Mouse (Mus musculus) heart, postnatal 25 days (tissue): ENCODE data around the gene Ptgir. TPM values are rescaled to one million over a fixed set of nuclear protein-coding genes. Genes with fewer than 3 reads are reported as not detected.

Experiments used
- DNase-seq: peaks from one replicate; pipeline ENCODE4 v3.0.0; 2022; ENCODE audit warnings: low spot score
- intact Hi-C: fragments of 180-260 bp; cut with DNase I; formaldehyde crosslinking; loops from one replicate; pipeline ENCODE4 v1.15.1; 2025
- total RNA-seq, 2 experiments: library from RNA; stranded (reverse); gene quantifications; 2 replicates each; pipeline ENCODE4 v1.2.3; 2021

Gene Ptgir
- total RNA-seq, result 1 to 10 TPM; 2.1 to 3.1 TPM

DNA sequence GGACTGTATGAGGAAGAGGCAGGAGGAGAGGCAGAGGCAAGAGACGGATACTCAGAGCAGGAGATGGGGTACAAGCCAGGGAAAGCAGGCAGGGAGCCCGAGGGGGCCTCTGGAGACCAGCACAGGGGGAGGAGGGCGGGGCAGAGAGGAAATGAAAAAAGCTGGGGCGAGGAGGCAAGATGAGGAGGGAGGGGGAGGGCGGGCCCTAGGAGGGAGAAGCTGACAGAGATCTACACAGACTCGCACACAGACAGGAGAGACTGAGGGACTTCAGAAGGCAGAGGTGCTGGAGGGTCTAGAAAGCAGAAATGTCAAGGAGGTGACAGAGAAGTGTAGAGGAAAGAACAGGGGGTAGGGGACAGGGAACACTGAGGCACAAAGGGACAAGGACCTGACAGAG, at the start of gene Ptgir:
TSS of gene Ptgir (plus strand) at position 210 of the 400 bp plus-strand sequence.
- intact Hi-C loops, result no loop called here

DNA sequence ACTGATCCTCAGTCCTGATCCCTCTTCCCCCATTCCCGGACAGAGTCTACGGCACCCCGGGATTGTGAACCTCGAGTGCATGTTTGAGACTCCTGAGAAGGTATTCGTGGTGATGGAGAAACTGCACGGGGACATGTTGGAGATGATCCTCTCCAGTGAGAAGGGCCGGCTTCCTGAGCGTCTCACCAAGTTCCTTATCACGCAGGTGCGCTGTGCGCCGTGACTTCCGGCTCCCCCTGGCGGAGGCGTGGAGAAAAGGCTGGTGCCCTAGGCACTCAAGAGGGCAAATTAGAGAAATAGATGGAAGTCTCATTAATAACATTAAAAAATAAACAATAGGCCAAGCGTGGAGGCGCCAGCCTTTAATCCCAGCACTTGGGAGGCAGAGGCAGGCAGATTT, 48.0 kb upstream of the Ptgir start:
- intact Hi-C loops, result loop anchor here (2.0 kb wide), 1 partner anchor 32 kb away; no protein-coding TSS in a partner anchor
- no peak for DNase-seq

More for the DNA sequence above, at the start of gene Ptgir:
- DNase-seq, result peak; percentile 74

DNA sequence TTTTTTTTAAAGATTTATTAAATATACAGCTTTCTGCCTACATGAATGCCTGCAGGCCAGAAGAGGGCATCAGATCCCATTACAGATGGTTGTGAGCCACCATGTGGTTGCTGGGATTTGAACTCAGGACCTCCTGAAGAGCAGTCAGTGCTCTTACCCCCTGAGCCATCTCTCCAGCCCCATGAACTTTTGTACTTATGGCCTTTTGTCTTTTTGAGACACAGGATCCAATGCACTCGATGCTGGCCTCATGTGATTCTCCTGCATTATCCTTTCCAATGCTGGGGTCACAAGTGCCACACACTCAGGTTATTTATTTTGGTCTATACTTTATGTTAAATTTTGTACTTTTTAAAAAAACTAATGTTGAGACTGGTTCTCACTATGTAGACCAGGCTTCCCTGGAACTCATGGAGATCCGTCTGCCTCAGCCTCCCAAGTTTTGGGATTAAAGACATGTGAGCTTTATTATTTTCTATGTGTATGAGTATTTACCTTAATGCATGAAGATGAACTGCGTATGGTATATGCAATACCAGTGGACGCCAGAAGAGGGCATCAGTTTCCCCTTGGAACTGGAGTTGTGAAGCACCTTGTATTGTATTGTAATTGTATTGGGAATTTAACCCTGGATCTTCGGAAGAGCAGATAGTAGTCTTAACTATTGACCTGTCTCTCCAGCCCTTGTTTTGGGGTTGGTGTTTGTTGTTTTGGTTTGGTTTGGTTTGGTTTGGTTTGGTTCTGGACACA, 46.2 kb upstream of the Ptgir start:
- DNase-seq, result no peak
- intact Hi-C loops, result loop anchor here (2.0 kb wide), 1 partner anchor 33 kb away; no protein-coding TSS in a partner anchor

DNA sequence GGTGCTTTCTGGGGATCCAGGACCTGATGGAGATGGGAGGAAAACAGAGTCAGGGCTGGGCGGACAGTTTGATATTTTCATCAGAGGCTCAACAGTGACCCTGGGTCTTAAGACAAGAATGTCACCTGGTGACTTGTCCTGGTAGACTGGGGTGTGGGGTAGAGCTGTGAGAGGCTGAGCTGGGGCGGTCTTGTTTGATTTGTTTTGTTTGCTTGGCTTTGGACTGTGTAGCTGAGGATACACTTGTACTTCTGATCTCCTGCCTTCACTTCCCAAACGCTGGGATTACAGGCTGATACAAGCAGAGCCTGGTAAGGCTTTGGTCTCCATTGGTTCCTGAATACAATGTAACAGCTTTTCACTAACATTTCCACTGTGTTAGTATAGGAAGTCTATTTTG, 38.8 kb upstream of the Ptgir start:
- intact Hi-C loops, result no loop called here
- DNase-seq, result no peak

DNA sequence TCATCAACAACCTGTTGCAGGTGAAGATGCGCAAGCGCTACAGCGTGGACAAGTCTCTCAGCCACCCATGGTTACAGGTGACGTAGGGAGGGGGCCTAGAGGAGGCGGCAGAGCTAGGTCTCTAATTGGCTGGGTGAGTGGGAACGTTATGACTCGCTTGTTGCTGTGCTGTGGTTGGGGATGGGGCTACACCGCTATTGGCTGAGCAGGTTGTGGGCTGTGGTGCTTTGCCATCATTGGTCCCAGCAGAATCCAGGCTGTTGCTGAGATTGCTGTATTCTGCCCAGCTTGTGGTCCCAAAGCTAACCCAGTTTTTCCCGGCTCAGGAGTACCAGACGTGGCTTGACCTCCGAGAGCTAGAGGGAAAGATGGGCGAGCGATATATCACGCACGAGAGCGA, 36.8 kb upstream of the Ptgir start:
- DNase-seq, result no peak
- intact Hi-C loops, result no loop called here

DNA sequence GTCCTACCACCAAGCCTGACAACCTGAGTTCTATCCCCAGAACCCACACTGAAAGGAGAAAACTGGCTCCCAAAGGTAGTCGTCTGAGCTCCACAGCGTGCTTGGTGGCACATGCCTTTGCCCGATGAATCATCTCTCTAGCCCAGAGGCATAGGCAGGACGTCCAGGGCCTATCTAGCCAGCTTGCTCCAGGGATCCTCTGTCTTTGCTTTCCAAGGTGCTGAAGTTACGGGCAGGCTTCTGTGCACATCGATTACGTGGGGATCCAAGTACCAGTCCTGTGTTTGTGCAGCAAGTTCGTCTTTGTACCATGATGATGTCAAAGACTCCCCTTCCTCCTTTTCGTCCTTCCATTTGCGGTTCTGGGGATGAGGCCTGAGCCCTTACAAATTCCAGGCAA, 34.7 kb upstream of the Ptgir start:
- intact Hi-C loops, result no loop called here
- no peak for DNase-seq

DNA sequence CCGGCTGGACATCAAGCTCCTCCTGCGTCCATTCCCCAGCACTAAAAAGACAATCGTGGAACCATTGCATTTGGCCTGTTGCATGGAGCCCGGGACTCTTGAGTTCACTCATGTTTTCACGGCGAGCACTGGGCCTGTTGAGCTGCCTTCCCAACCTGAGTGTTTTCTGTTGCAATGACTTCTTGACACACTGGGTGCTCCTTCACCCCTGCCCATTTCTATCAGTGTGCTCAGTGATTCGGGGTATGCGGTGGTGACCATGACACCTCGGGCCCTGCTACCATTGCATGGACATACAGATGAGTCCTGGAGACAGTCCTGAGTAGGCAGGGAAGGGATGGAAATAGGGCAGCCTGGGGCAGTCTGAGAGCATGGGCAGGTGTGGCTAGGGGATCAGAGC, 33.8 kb upstream of the Ptgir start:
- intact Hi-C loops, result loop anchor here (2.0 kb wide), 1 partner anchor 42 kb away; no protein-coding TSS in a partner anchor
- no peak for DNase-seq

DNA sequence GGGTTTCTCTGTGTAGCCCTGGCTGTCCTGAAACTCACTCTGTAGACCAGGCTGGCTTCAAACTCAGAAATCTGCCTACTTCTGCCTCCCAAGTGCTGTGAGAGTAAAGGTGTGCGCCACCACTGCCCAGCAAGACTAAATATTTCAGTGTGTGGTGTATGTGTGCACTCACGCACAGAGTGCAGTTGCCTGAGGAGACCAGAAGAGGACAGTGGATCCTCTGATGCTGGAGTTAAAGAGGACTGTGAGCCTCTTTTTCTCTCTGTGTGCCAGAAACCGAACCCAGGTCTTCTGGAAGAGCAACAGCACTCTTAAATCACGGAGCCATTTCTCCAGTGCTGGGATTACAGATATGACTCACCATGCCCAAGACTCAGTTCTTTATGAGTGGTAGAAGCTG, 32.9 kb upstream of the Ptgir start:
- intact Hi-C loops, result loop anchor here (2.0 kb wide), 1 partner anchor 41 kb away; no protein-coding TSS in a partner anchor
- no peak for DNase-seq

DNA sequence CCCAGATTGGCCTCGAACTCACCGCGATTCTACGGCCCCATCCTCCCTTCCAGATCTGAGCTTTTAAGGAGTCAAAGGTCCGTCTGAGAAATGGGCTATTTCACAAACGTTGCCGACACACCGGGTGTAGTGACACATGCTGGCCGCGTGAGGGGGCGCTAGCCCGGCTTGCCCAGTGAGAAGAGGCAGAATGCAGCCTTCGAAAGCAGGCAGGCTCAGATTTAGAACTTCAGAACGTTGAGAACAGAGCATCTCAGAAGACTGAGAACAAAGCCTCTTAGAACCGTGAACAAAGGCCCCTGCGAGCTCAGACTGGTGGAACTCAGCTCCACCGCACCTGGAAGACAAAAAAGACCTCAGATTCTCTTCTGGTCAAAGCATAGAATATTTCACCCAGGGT, 32.1 kb upstream of the Ptgir start:
- intact Hi-C loops, result loop anchor here (1.0 kb wide), 1 partner anchor 18 kb away; no protein-coding TSS in a partner anchor

DNA sequence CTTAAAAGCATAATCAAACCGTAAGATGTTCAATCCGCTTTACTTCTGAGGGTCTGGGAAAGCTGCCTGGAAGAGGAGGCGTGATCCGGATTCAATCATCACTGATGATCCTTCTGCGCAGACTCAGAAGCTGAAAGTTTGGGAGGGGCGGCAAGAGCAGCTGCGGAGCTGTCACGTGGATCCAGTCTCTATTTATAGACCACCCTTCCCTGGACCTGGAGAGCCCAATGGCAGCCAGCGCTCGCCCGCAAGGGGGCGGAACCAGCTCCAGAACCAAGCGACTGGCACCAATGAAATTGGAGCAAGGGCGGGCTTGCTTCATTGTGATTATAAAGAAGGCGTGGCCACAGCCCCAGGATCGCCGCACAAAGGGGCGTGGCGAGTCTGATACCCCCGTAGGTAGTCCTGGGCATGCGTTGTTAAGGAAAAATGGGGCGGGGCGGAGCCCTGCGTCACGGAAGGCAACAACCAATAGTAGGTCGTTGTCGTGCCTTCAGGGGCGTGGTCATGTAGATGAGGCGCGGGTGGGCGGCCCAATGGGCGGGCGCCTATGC, 31.5 kb upstream of the Ptgir start:
- intact Hi-C loops, result loop anchor here (1.0 kb wide), 1 partner anchor 17 kb away; no protein-coding TSS in a partner anchor

More for the DNA sequence above, 32.1 kb upstream of the Ptgir start:
- peak; percentile 58 for DNase-seq

DNA sequence AGATGAGACGGTGACA, 31.2 kb upstream of the Ptgir start, which contains the start of gene Dact3:
TSS of gene Dact3 (plus strand) at position 8 of the 16 bp plus-strand sequence.
- intact Hi-C loops, result no loop called here
- no peak for DNase-seq

More for the DNA sequence above, 31.5 kb upstream of the Ptgir start:
- DNase-seq, result peak; percentile 100

DNA sequence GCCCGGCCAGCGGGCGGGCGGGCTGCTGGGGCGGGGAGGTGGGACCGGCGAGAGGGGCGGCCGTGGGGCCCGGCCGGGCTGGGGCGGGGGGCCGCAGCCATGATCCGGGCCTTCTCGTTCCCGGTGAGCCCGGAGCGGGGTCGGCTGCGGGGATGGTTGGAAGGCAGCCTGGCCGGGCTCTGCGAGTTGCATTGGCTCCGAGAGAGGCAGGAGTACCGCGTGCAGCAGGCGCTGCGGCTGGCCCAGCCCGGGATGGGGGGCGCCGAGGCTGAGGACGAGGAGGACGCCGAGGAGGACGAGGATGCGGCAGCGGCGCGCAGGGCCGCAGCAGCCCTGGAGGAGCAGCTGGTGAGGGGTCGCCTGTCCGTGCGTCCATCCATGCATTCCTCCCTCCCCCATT, 31.0 kb upstream of the Ptgir start:
- intact Hi-C loops, result no loop called here
- no peak for DNase-seq

DNA sequence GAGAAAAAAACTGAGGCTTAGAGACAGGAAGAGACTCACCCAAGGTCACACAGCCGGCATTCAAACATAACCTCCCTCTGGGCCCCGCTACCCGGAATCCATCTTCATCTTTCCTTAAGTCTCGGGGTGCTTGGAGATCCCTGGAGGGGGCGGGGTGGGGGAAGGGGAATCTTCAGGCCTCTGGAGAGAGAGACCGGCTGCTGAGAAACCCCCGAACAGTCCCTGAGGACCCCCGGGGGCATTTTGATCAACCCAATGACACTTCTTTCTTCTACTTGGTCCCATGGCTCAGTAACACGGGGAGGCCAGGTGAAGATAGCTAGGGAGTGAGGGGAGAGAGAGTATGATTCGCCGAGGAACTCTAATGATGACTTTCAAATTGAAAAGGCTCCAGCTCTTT, 30.3 kb upstream of the Ptgir start:
- intact Hi-C loops, result no loop called here

DNA sequence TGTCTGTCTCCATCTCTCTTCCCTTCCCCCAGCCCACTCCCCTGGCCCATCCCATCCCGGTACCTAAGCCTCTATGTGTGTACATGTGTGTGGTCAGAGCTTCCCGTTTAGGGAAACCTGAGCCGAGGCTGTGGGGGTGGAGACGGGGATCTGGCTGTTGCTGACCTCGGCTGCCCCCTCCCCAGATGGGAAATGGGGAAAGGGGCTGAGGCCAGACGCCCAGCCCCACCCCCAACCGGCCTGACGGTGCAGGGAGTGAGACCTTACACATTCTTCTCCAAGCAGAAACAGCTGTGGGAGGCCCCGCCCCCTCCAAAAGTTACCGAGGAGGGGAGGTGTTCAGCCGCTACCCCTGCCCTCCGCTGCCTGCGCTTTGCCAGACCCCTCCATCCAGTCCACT, 29.7 kb upstream of the Ptgir start:
- DNase-seq, result no peak
- intact Hi-C loops, result no loop called here

More for the DNA sequence above, 30.3 kb upstream of the Ptgir start:
- DNase-seq, result no peak

DNA sequence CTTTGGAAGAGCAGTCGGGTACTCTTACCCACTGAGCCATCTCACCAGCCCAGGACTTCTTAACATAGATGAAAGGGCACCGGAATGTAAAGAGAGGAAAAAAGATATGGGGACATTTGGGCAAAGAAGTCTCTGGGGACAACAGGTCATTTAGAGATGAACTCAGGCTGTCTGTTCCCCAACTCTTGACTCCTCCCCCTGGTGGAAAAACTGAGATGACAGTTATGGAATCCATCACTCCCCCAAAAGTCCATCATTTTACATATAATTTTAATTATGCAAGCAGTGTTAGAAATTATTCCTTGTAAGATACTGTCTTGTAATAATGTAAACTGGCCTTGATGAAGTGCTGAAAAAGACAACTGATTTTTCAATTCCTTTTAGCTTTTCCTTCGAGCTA, 28.6 kb upstream of the Ptgir start:
- DNase-seq, result no peak
- intact Hi-C loops, result no loop called here

DNA sequence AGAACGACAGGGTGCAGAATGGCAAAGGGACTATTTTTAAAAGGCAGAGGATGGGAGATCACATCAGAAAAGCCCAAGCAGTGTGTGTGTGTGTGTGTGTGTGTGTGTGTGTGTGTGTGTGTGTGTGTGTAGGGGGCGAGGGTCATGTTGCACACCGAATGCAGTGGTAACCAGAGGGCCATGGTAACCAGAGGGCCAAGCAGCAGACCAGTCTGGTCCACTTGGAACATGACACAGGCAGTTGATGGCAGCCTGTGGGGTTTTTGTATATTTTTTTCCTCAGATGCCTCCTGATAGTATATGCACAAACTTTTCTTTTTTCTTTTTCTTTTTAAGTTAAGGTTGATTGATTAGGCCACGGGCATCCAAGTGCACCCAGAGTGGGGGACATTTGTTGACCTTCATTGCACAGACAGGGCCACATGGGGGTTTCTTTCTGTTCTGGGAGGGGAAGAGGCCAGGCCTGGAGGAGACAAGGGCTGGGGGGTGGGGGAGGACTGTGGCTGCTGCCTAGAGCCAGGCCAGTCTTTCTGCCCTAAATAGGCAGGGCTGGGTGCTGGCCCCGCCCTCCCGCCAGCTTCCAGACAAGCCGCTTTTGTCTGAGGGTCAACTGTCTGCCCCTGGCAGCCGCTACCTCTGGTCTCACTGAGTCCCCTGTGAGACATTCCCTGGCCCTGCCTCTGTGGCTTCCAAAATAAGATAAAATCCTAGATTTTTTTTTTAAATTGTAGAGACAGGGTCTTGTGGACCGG, 26.3 kb upstream of the Ptgir start:
- intact Hi-C loops, result no loop called here
- DNase-seq, result peak; percentile 73

DNA sequence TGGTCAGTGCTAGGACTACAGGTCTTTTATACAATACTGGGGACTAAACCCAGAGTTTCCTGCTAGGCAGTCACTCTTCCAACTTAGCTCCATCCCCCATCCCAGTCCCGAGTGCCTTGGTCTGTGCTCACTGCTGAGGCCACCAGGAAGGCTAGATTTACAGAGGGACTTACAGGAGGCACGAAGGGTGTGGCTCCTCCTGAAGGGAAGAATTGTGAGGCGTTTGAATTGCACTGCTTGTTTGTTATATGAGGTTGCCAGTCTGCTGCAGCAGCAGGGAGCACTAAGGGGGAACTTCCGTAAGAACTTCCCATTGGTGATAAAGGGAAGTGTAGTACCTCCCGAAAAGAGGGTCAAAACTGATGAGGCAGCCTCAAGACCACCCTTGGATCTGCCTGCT, 25.7 kb upstream of the Ptgir start:
- intact Hi-C loops, result no loop called here
- no peak for DNase-seq

DNA sequence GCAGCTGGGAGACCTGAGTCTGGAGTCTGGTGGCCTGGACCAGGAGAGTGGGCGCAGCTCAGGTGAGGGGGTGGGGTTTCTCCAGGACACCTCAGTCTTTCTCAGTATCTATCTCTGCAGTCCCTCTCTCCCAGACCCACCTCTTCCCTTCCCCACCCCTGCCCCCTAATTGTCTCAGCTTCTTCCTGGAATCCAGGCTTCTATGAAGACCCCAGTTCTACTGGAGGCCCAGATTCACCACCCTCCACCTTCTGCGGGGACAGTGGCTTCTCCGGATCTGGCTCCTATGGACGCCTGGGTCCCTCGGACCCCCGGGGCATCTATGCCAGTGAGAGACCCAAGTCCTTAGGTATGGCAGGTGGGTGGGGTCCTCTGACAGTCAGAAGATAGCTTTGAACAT, 23.1 kb upstream of the Ptgir start:
- intact Hi-C loops, result no loop called here
- no peak for DNase-seq

DNA sequence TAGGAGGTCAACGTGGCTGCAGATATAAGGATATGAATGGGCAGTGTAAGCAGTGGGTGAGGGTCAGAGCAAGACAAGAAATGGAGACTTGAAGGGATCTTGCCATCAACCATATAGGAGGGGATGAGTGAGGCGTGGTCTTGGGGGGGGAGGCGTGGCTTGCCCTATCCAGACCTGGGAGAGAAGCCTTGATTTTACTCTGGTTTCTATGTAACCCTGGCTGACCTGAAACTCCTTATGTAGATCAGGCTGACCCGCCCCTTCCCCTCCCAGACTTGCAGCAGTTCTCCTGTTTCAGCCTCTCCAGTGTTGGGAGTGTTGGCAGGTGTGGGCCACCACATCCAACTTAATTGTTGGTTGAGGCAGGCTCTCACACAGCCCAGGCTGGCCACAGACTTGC, 22.0 kb upstream of the Ptgir start:
- intact Hi-C loops, result no loop called here
- DNase-seq, result no peak

DNA sequence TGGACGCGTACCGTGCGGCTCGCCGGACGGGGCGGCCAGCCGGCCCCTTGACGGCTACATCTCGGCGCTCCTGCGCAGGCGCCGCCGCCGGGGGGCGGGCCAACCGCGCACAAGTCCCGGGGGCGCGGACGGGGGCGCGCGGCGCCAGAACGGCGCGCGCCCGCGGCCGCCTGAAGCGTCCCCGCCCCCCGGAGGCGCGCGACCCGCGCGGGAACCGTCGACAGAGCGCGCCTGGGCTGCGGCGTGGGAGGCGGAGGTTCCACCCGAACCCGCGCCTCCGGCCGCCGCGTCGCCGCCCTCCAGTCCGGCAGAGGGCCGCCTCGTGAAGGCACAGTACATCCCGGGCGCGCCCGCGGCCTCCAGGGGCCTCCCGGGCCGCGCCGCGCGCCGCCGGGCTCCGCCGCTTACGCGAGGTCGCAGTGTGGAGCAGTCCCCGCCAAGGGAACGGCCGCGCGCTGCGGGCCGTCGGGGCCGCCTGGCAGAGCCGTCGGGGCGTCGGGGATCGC, 21.0 kb upstream of the Ptgir start:
- no peak for DNase-seq
- intact Hi-C loops, result no loop called here

DNA sequence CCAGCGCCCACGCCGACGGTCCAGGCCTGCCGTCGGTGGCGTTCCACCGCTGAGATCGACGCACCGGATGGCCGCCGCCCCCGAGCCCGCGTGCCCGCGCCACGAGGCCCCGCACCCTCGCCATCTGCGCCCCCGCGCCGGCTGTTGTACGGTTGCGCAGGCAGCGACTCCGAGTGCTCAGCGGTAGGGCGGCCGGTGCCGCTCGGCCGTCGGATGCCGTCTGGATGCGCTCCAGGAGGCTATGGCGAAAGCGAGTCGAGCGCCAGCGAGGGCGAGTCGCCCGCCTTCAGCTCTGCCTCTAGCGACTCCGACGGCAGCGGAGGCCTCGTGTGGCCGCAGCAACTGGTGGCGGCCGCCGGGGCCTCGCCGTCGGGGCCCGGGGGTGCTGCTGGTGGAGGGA, 20.4 kb upstream of the Ptgir start:
- intact Hi-C loops, result no loop called here
- no peak for DNase-seq
